Mouse (Mus musculus) erythroblast, embryonic 14.5 days (primary cell): ENCODE data around the gene Sumf1.

Experiments used
- GATA1 ChIP-seq: IDR thresholded peaks from 2 replicates; pipeline ENCODE4 v1.6.1; 2012; ENCODE audit warnings: low read length, inconsistent platforms, mixed read lengths
- TAL1 ChIP-seq: IDR thresholded peaks from 3 replicates; pipeline ENCODE4 v1.6.1; 2012; ENCODE audit warnings: low read length, inconsistent platforms, mixed read lengths

DNA sequence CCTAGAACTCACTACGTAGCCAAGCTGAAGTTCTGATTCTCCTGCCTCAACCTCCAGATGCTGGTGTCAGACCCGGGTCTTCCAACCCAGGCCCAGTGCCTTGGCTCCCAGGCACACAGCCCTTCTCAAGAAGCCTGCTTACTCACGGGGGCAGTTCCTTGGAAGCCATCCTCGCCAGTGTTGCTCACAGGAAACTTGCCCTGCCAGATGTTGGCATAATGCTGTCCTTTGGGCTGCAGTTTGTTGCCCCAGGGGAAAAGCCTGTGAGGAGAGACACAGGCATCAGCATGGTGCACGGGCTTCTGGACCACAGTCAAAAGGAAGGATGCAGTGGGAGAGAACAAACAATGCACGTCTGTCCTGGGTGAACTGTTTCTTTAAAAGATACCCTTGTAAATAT, 33.3 kb downstream of the Sumf1 start:
- TF ChIP-seq TAL1: no peak
- TF ChIP-seq GATA1: no peak
